Mouse (Mus musculus) CH12.LX (cell line): ENCODE results near the gene Akr1c19. TPM values are rescaled to one million over a fixed set of nuclear protein-coding genes. Genes with fewer than 3 reads are reported as not detected.

Experiments used
- DNase-seq: peaks from one replicate; pipeline ENCODE4 v3.0.0-alpha.2; 2013; ENCODE audit errors: extremely low read depth
- H3K27ac ChIP-seq: 2 replicates; pipeline ENCODE4 v1.5.1; 2012; ENCODE audit warnings: low read depth, mild to moderate bottlenecking, control low read depth, moderate library complexity; ENCODE audit not compliant: insufficient read depth
- H3K27me3 ChIP-seq: replicated peaks from 2 replicates; pipeline ENCODE3; 2012; ENCODE audit warnings: inconsistent platforms
- H3K36me3 ChIP-seq, 2 experiments: replicated peaks in 1 of 2; 2 replicates each; pipeline versions ENCODE3 to v1.6.1; 2012; ENCODE audit warnings: inconsistent platforms in 1 of 2, low read length in 1 of 2, mild to moderate bottlenecking in 1 of 2, mixed read lengths in 1 of 2, moderate library complexity in 1 of 2; ENCODE audit not compliant: control insufficient read depth in 1 of 2, insufficient read depth in 1 of 2
- H3K4me1 ChIP-seq, 2 experiments: 2 replicates each; pipeline ENCODE4 v1.6.1; 2012; ENCODE audit warnings: inconsistent platforms in 1 of 2, moderate library complexity in 1 of 2; ENCODE audit not compliant: insufficient read depth in 2 of 2, control insufficient read depth in 1 of 2
- H3K4me2 ChIP-seq: 2 replicates; pipeline ENCODE4 v1.6.1; 2012; ENCODE audit warnings: low read depth, mild to moderate bottlenecking, control low read depth; ENCODE audit not compliant: poor library complexity, insufficient read depth, severe bottlenecking
- H3K4me3 ChIP-seq, 3 experiments: fragments of 150-350 bp in 1 of 3; sonication (generic) in 1 of 3; replicated peaks in 1 of 3; 2 replicates each; pipeline versions ENCODE3 to v1.5.1; 2011 to 2012; ENCODE audit warnings: low read depth in 2 of 3, low read length in 2 of 3, mild to moderate bottlenecking in 2 of 3, moderate library complexity in 2 of 3, control low read depth in 1 of 3, improper control_type of control experiment in 1 of 3, inconsistent platforms in 1 of 3, mixed read lengths in 1 of 3; ENCODE audit not compliant: poor library complexity in 1 of 3
- H3K79me2 ChIP-seq: replicated peaks from 2 replicates; pipeline ENCODE4 v1.6.1; 2012; ENCODE audit warnings: mild to moderate bottlenecking, moderate library complexity; ENCODE audit not compliant: control insufficient read depth, poor library complexity, insufficient read depth, severe bottlenecking; ENCODE audit errors: extremely low read depth
- H3K9ac ChIP-seq: 2 replicates; pipeline ENCODE4 v1.6.1; 2012; ENCODE audit warnings: low read depth, mild to moderate bottlenecking, control low read depth, moderate library complexity; ENCODE audit not compliant: insufficient read depth
- H3K9me3 ChIP-seq: replicated peaks from 2 replicates; pipeline ENCODE3; 2012; ENCODE audit warnings: low read length, inconsistent platforms, mixed read lengths
- CHD1 ChIP-seq: IDR thresholded peaks from 2 replicates; pipeline ENCODE4 v1.6.1; 2012; ENCODE audit warnings: low read depth, low read length, improper control_type of control experiment, inconsistent platforms
- CHD2 ChIP-seq: IDR thresholded peaks from 2 replicates; pipeline ENCODE4 v1.6.1; 2011; ENCODE audit warnings: low read length, improper control_type of control experiment
- CTCF ChIP-seq, 2 experiments: IDR thresholded peaks in 1 of 2; conservative IDR thresholded peaks in 1 of 2; 2 replicates each; pipeline ENCODE4 v1.5.1; 2011 to 2012; ENCODE audit warnings: low read depth in 2 of 2, low read length in 2 of 2, improper control_type of control experiment in 1 of 2, inconsistent platforms in 1 of 2, mild to moderate bottlenecking in 1 of 2, moderate library complexity in 1 of 2
- E2F4 ChIP-seq: IDR thresholded peaks from 2 replicates; pipeline ENCODE4 v1.6.1; 2011; ENCODE audit warnings: low read depth, low read length, improper control_type of control experiment; ENCODE audit not compliant: insufficient replicate concordance
- ELF1 ChIP-seq: IDR thresholded peaks from 2 replicates; pipeline ENCODE4 v1.6.1; 2014; ENCODE audit warnings: low read depth, mild to moderate bottlenecking, inconsistent platforms, low read length, improper control_type of control experiment
- GABPA ChIP-seq: IDR thresholded peaks from 2 replicates; pipeline ENCODE4 v1.6.1; 2012; ENCODE audit warnings: low read depth, low read length, improper control_type of control experiment, inconsistent platforms; ENCODE audit not compliant: insufficient replicate concordance
- IRF4 ChIP-seq: IDR thresholded peaks from 2 replicates; pipeline ENCODE4 v1.6.1; 2014; ENCODE audit warnings: low read depth, mild to moderate bottlenecking, inconsistent platforms, low read length, improper control_type of control experiment
- JUND ChIP-seq: conservative IDR thresholded peaks from 2 replicates; pipeline ENCODE4 v1.6.1; 2011; ENCODE audit warnings: low read depth, low read length, improper control_type of control experiment
- MAFK ChIP-seq: IDR thresholded peaks from 2 replicates; pipeline ENCODE4 v1.6.1; 2011; ENCODE audit warnings: low read length, improper control_type of control experiment; ENCODE audit not compliant: insufficient replicate concordance
- MAZ ChIP-seq: IDR thresholded peaks from 2 replicates; pipeline ENCODE4 v1.6.1; 2012; ENCODE audit warnings: low read depth, mild to moderate bottlenecking, inconsistent platforms, low read length, improper control_type of control experiment, moderate library complexity
- MEF2A ChIP-seq: IDR thresholded peaks from 2 replicates; pipeline ENCODE4 v1.6.1; 2014; ENCODE audit warnings: low read depth, mild to moderate bottlenecking, inconsistent platforms, low read length, improper control_type of control experiment, borderline replicate concordance
- MXI1 ChIP-seq: IDR thresholded peaks from 2 replicates; pipeline ENCODE4 v1.6.1; 2011; ENCODE audit warnings: mild to moderate bottlenecking, low read depth, low read length, improper control_type of control experiment
- MYC ChIP-seq: IDR thresholded peaks from 2 replicates; pipeline ENCODE4 v1.6.1; 2011; ENCODE audit warnings: low read depth, mild to moderate bottlenecking, improper control_type of control experiment, low read length
- NELFE ChIP-seq: IDR thresholded peaks from 2 replicates; pipeline ENCODE4 v1.6.1; 2011; ENCODE audit warnings: low read depth, low read length, improper control_type of control experiment
- PAX5 ChIP-seq: IDR thresholded peaks from 2 replicates; pipeline ENCODE4 v1.6.1; 2012; ENCODE audit warnings: low read length, inconsistent platforms, mixed read lengths
- RCOR1 ChIP-seq: conservative IDR thresholded peaks from 2 replicates; pipeline ENCODE4 v1.6.1; 2012; ENCODE audit warnings: low read depth, mild to moderate bottlenecking, inconsistent platforms, low read length, improper control_type of control experiment
- TBP ChIP-seq: conservative IDR thresholded peaks from 2 replicates; pipeline ENCODE4 v1.6.1; 2011; ENCODE audit warnings: low read depth, low read length, improper control_type of control experiment
- USF1 ChIP-seq: IDR thresholded peaks from 2 replicates; pipeline ENCODE4 v1.6.1; 2014; ENCODE audit warnings: low read depth, mild to moderate bottlenecking, inconsistent platforms, low read length, improper control_type of control experiment
- USF2 ChIP-seq: conservative IDR thresholded peaks from 2 replicates; pipeline ENCODE4 v1.6.1; 2011; ENCODE audit warnings: low read depth, low read length, improper control_type of control experiment
- ZC3H11A ChIP-seq: IDR thresholded peaks from 2 replicates; pipeline ENCODE4 v1.6.1; 2012; ENCODE audit warnings: low read depth, mild to moderate bottlenecking, inconsistent platforms, low read length, improper control_type of control experiment
- ZKSCAN1 ChIP-seq: IDR thresholded peaks from 2 replicates; pipeline ENCODE4 v1.6.1; 2012; ENCODE audit warnings: low read depth, inconsistent platforms, low read length, improper control_type of control experiment, borderline replicate concordance
- ZMIZ1 ChIP-seq: IDR thresholded peaks from 2 replicates; pipeline ENCODE4 v1.6.1; 2012; ENCODE audit warnings: low read depth, mild to moderate bottlenecking, inconsistent platforms, low read length, improper control_type of control experiment
- dilution Hi-C: fragments of 300-500 bp; cut with MboI; formaldehyde crosslinking; loops from 2 replicates; pipeline ENCODE4 v1.14.3; 2020; ENCODE audit warnings: low sequenced_read_pairs; ENCODE audit not compliant: extremely low pct_unique_long_range_greater_than_20kb, extremely low pct_ligation_motif_present
- in situ Hi-C: fragments of 300-500 bp; cut with MboI; formaldehyde crosslinking; loops from 3 replicates; pipeline ENCODE4 v1.14.3; 2019; ENCODE audit warnings: low sequenced_read_pairs, low pct_ligation_motif_present, low pct_unique_long_range_greater_than_20kb, mixed read lengths
- polyA plus RNA-seq: library from polyadenylated mRNA; unstranded; fragments of >175 nt; gene quantifications from 2 replicates; pipeline ENCODE4 v1.2.1, GENCODE M21; 2012; ENCODE audit warnings: low read depth; ENCODE audit not compliant: insufficient read length
- total RNA-seq, 2 experiments: library from RNA; depleted of rRNA; stranded (reverse); fragments of 300-350 nt in 1 of 2; fragments of >200 nt in 1 of 2; gene quantifications; 2 replicates each; pipeline ENCODE4 v1.2.3; 2012 to 2014

The Akr1c19 gene
- total and polyA plus RNA-seq, 3 experiments = not detected

GRCm38 (mm10) chr13:4230841-4231623 lies 2.5 kb downstream of the Akr1c19 start:
- H3K79me2 ChIP-seq = no peaks in the 10 kb centered on the region
- TF ChIP-seq NELFE = no peak
- no peak for TF ChIP-seq CTCF (conservative IDR thresholded peaks at IDR 0.05 in 1 of 2, IDR thresholded peaks at IDR 0.05 in 1 of 2; ENCODE audit: low read depth in 2 of 2, low read length in 2 of 2)
- TF ChIP-seq USF2 = no peak
- TF ChIP-seq IRF4 = no peak
- no peak for TF ChIP-seq MXI1
- TF ChIP-seq ELF1 = no peak
- TF ChIP-seq TBP = no peak
- no peak for TF ChIP-seq MAFK
- no peak for TF ChIP-seq MAZ
- no peak for TF ChIP-seq MEF2A
- TF ChIP-seq GABPA = no peak
- no peak for TF ChIP-seq ZMIZ1
- no peak for TF ChIP-seq CHD1
- no peak for TF ChIP-seq JUND
- no peak overlapping the region for H3K27ac ChIP-seq
- H3K27me3 ChIP-seq = no peaks in the 10 kb centered on the region
- H3K4me3 ChIP-seq = no peak overlapping the region
- no peaks in the 10 kb centered on the region for H3K36me3 ChIP-seq
- in situ Hi-C loops = no loop called here
- no peaks in the 10 kb centered on the region for H3K4me1 ChIP-seq
- dilution Hi-C loops = no loop called here
- no peak overlapping the region for H3K4me2 ChIP-seq
- DNase-seq = no peak
- no peak overlapping the region for H3K9ac ChIP-seq
- H3K9me3 ChIP-seq = no peaks in the 10 kb centered on the region

GRCm38 (mm10) chr13:4233135-4233534 lies 4.6 kb downstream of the Akr1c19 start:
- no peak overlapping the region for H3K27ac ChIP-seq
- dilution Hi-C loops = no loop called here
- no peaks in the 10 kb centered on the region for H3K4me1 ChIP-seq
- H3K9ac ChIP-seq = no peak overlapping the region
- in situ Hi-C loops = no loop called here
- H3K79me2 ChIP-seq = no peaks in the 10 kb centered on the region
- no peak overlapping the region for H3K4me3 ChIP-seq
- H3K9me3 ChIP-seq = no peaks in the 10 kb centered on the region
- no peak for TF ChIP-seq IRF4
- no peak for TF ChIP-seq PAX5
- no peak for TF ChIP-seq MYC
- no peak for TF ChIP-seq JUND
- no peak for TF ChIP-seq MAFK
- TF ChIP-seq CTCF (conservative IDR thresholded peaks at IDR 0.05 in 1 of 2, IDR thresholded peaks at IDR 0.05 in 1 of 2; ENCODE audit: low read depth in 2 of 2, low read length in 2 of 2) = no peak
- no peak for TF ChIP-seq MXI1
- TF ChIP-seq E2F4 = no peak
- no peak for TF ChIP-seq GABPA
- TF ChIP-seq USF1 = no peak
- TF ChIP-seq TBP = no peak
- TF ChIP-seq ZKSCAN1 = no peak
- no peak for TF ChIP-seq RCOR1
- TF ChIP-seq CHD2 = no peak
- TF ChIP-seq ZC3H11A = no peak
- no peaks in the 10 kb centered on the region for H3K36me3 ChIP-seq
- H3K27me3 ChIP-seq = no peaks in the 10 kb centered on the region
- H3K4me2 ChIP-seq = no peak overlapping the region
- no peak for DNase-seq
